Mouse (Mus musculus) cerebellum, adult 2 months (tissue): ENCODE measurements around the gene Gpr132.

Source experiments
- CTCF ChIP-seq: fragments of 200-500 bp; IDR thresholded peaks from 2 replicates; pipeline ENCODE4 v1.5.1; 2011; ENCODE audit warnings: low read depth, mild to moderate bottlenecking, control low read depth, low read length, moderate library complexity, borderline replicate concordance; ENCODE audit not compliant: insufficient read depth
- POLR2A ChIP-seq: fragments of 200-500 bp; IDR thresholded peaks from 2 replicates; pipeline ENCODE4 v1.6.1; 2011; ENCODE audit warnings: low read length, control low read depth, borderline replicate concordance; ENCODE audit not compliant: insufficient read depth

- TF ChIP-seq POLR2A, result no peak
- no peak for TF ChIP-seq CTCF
Observed at GRCm38 (mm10) chr12:112822676-112823075, 45.4 kb downstream of the Gpr132 start.
